Mouse (Mus musculus) midbrain, embryonic 13.5 days (tissue): ENCODE measurements around the gene Ahcyl2. TPM values are rescaled to one million over a fixed set of nuclear protein-coding genes. Genes with fewer than 3 reads are reported as not detected.

Source experiments
- ATAC-seq: fragments of 200-750 bp; cut with Nextera tagmentation; 2 replicates; pipeline ENCODE4 v1.8.0; 2017; ENCODE audit warnings: mild to moderate bottlenecking, moderate TSS enrichment, moderate library complexity
- H3K27ac ChIP-seq: fragments of 300-500 bp; sonication (generic); 2 replicates; pipeline ENCODE4 v1.5.1; 2015; ENCODE audit warnings: inconsistent platforms, mild to moderate bottlenecking, moderate library complexity
- H3K27me3 ChIP-seq: fragments of 300-500 bp; sonication (generic); 2 replicates; pipeline ENCODE4 v1.6.1; 2015; ENCODE audit warnings: mild to moderate bottlenecking, inconsistent platforms
- H3K36me3 ChIP-seq: fragments of 300-500 bp; sonication (generic); 2 replicates; pipeline ENCODE4 v1.6.1; 2015; ENCODE audit warnings: mild to moderate bottlenecking, inconsistent platforms
- H3K4me1 ChIP-seq: fragments of 300-500 bp; sonication (generic); replicated peaks from 2 replicates; pipeline ENCODE4 v1.6.1; 2015; ENCODE audit warnings: inconsistent platforms
- H3K4me2 ChIP-seq: fragments of 300-500 bp; sonication (generic); replicated peaks from 2 replicates; pipeline ENCODE4 v1.6.1; 2015; ENCODE audit warnings: moderate library complexity, mild to moderate bottlenecking, inconsistent platforms
- H3K4me3 ChIP-seq: fragments of 300-500 bp; sonication (generic); replicated peaks from 2 replicates; pipeline ENCODE4 v1.5.1; 2015; ENCODE audit warnings: mild to moderate bottlenecking, inconsistent platforms
- H3K9ac ChIP-seq: fragments of 300-500 bp; sonication (generic); replicated peaks from 2 replicates; pipeline ENCODE4 v1.6.1; 2015; ENCODE audit warnings: mild to moderate bottlenecking, inconsistent platforms
- H3K9me3 ChIP-seq: fragments of 300-500 bp; sonication (generic); 2 replicates; pipeline ENCODE4 v1.6.1; 2016; ENCODE audit warnings: mild to moderate bottlenecking, inconsistent platforms
- WGBS: fragments of 180-500 bp; shearing (Covaris S2); methylation state at CpG from one replicate; pipeline ENCODE4 v1.1.7; 2015; 5-methylcytosine and 5-hydroxymethylcytosine counted together
- polyA plus RNA-seq: library from polyadenylated mRNA; unstranded; fragments of >200 nt; fragmentation: Nextera tagmentation; extraction: Ambion mirVana; gene quantifications from 2 replicates; pipeline ENCODE4 v1.2.1, GENCODE M21; 2015

The Ahcyl2 gene
- polyA plus RNA-seq, 1 experiment from 2014 or later, result 13.1 TPM

DNA sequence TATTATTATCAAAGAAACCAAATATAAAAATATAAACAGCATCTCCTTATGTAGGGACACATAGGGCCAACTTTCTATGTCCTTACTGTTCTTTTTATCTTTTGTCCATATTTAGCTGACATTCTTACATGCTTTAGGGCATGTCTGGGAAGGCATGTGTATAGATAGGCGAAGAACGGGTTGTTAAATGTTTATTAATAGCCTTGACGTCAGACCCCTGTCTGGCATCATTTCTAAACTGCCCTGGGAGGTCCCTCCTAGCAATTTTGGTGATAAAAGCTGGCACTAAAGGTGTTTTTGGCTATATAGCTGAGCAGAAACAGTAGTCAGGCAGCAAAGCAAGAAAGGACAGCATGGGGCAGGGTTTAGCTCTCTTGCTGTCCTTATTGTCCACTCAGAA is 136.5 kb downstream of the Ahcyl2 start:
- Histone ChIP-seq H3K4me3 (no peak overlapping the region), H3K27ac (no peak overlapping the region), H3K27me3 (no peaks in the 10 kb centered on the region), H3K4me2 (no peak overlapping the region), H3K9ac (no peak overlapping the region), H3K36me3 (peaks cover 31% of the 10 kb centered on the region), H3K9me3 (no peaks in the 10 kb centered on the region), H3K4me1 (no peaks in the 10 kb centered on the region)
- no peak for ATAC-seq
- WGBS, result 84% methylated on average over 3 of the region's 3 CpGs

DNA sequence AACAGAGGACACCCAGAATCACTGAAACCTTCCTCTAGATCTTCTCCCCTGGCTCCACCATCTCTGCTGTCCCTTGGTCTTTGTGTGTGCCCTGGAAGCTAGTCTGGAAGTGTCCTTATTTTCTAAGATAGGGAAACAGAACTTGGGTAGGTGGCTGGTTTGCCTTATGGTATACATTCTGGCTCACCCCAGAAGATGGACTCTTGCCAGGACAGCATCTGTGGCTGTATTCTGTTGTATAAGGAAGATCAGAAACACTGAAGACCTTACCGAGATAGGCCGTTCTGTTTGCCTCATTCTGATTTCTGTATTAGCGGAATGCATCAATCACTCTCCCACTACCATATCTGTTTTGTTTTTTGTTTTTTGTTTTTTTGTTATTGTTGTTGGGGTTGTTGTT is 142.8 kb downstream of the Ahcyl2 start:
- Histone ChIP-seq H3K36me3 (peaks cover 15% of the 10 kb centered on the region), H3K4me3 (no peak overlapping the region), H3K27me3 (peaks cover 10% of the 10 kb centered on the region), H3K4me2 (no peak overlapping the region), H3K27ac (no peak overlapping the region), H3K9ac (no peak overlapping the region), H3K4me1 (no peaks in the 10 kb centered on the region), H3K9me3 (no peaks in the 10 kb centered on the region)
- 96% methylated on average over 3 of the region's 3 CpGs for WGBS
- ATAC-seq, result no peak

DNA sequence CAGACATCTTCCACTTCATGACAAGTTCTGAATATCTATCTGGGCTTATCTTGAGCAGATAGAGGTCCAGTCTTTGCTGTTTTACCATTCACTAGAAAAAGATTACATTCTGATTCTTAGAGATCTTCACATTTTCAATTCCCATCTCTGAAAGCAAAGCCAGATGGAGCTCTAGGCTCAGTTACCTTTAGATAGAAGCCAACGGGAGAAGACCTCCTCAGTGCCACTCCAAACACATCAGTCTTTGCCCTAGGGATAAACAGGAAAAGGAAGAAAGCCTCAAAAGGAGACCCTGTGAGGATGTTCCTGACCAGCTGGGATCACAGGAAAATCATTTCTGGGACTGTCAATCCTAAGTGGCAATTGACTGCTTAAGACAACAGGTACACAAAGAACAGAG is 145.9 kb downstream of the Ahcyl2 start:
- Histone ChIP-seq H3K36me3 (peaks cover 7% of the 10 kb centered on the region), H3K4me2 (no peak overlapping the region), H3K27me3 (peaks cover 29% of the 10 kb centered on the region), H3K27ac (no peak overlapping the region), H3K9me3 (no peaks in the 10 kb centered on the region), H3K4me3 (no peak overlapping the region), H3K9ac (no peak overlapping the region), H3K4me1 (peaks cover 9% of the 10 kb centered on the region)
- 52% methylated on average over 1 of the region's 1 CpGs for WGBS
- no peak for ATAC-seq

DNA sequence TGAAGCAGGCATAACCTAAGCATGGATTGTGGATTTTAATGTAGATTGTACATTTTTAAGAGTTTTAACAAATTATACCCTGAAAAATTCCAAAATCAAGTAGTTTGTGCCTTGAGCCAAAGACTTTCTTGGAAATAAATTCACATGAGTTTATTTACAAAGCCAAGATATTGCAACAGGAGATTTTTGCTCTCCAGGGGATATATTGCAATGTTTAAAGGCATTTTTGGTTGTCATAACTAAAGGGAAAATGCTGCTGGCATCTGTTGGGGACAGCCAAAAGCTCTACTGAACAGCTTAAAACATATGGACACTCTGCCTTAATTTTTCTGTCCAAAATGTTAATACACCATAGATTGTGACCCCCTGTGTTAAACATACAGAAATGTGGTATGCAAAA is 146.3 kb downstream of the Ahcyl2 start:
- Histone ChIP-seq H3K4me3 (no peak overlapping the region), H3K4me2 (no peak overlapping the region), H3K36me3 (peaks cover 3% of the 10 kb centered on the region), H3K4me1 (peaks cover 9% of the 10 kb centered on the region), H3K9ac (no peak overlapping the region), H3K27me3 (peaks cover 34% of the 10 kb centered on the region), H3K9me3 (no peaks in the 10 kb centered on the region), H3K27ac (no peak overlapping the region)
- no peak for ATAC-seq

DNA sequence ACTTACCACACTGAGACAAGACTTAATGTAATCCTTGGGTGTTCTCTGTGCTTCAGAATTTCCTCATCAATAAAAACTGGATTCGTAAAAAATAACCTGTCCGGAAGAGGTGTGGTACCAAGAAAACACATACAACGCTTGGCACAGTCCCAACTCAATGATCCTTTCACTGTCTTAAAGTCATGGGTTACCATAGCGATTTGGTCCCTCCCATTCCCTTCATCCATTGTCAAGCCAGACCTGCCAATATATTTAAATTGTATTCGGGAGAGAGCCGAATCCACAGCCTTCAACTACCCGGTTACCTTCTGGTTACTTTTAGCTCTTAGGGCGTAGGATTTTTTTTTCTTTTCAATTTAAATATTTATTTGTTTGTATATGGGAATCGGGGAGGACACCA is 148.0 kb downstream of the Ahcyl2 start:
- no peaks in the 10 kb centered on the region for H3K36me3 ChIP-seq
- H3K27ac ChIP-seq, result no peak overlapping the region
- ATAC-seq, result no peak
- H3K4me2 ChIP-seq, result no peak overlapping the region
- no peaks in the 10 kb centered on the region for H3K9me3 ChIP-seq
- WGBS, result 37% methylated on average over 9 of the region's 9 CpGs
- no peak overlapping the region for H3K9ac ChIP-seq
- peaks cover 35% of the 10 kb centered on the region for H3K27me3 ChIP-seq
- H3K4me1 ChIP-seq, result peaks cover 9% of the 10 kb centered on the region
- no peak overlapping the region for H3K4me3 ChIP-seq

DNA sequence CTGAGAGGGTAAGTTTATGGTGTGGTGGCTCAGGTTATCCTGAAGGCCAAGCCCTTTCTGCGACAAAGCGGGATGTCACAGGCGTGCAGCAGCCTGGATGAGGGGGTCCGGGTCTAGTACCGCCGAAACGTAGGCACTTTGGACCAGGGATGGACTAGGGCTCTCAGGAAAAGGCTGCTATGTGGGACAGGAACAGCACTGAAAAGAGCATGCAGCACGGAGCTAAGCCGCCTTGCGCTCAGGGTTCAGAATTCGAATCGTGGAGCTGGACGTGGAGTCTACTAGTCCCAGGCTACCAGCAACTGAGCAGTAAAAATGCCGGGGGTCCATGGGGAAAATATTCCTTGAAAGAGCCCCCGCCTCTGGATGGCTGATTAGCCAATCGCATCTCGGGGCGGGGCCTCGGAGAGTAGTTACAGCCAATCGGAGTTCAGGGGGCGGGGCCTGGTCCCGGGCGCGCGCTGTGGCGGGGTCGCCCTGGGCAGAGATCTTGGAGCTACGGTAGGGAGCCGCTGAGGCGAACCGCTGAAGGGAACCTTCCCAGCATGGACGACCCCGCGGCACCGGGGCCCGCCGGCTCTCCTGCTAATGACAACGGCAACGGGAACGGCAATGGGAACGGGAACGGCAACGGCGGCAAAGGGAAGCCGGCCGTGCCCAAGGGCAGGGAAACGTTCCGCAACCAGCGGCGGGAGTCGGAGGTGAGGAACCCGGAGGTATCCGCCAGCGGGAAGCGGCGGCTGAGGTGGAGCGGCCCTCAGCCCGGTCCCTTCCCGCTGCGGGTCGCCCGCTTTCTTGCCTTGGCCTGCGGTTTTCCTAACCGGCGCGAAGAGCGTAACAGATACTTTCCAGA is 148.9 kb downstream of the Ahcyl2 start, which contains the start of gene Strip2:
Gene Strip2 (plus strand): TSS at position 483 of the 853 bp plus-strand sequence.
- Histone ChIP-seq H3K4me2 (peak within 1 kb of the TSS; percentile 88), H3K4me3 (peak within 1 kb of the TSS; percentile 66), H3K9me3 (no peaks in the 10 kb centered on the region), H3K27me3 (peaks cover 35% of the 10 kb centered on the region), H3K27ac (no peak within 1 kb of the TSS), H3K9ac (peak within 1 kb of the TSS; percentile 64), H3K36me3 (no peaks in the 10 kb centered on the region), H3K4me1 (peaks cover 9% of the 10 kb centered on the region)
- under 1% methylated on average over 67 of the region's 67 CpGs for WGBS
- ATAC-seq, result peak; percentile 99

DNA sequence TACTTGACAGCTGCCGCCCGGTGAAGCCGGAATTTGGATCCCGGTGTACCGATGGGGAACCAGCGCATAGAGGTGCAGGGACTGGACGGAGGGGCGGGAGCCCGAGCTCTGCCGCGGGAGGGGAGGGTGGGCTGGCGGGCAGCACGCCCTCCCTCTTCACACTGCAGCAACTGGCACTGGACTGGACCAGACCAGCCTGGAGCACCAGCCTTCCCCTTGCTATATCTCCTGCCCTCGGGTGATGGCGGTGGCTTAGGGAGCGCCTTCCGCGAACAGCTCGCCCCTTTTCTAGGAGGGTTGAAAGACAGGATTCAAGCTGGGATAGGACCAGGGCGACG is 149.5 kb downstream of the Ahcyl2 start:
- WGBS, result 1% methylated on average over 21 of the region's 21 CpGs
- H3K27me3 ChIP-seq, result peaks cover 35% of the 10 kb centered on the region
- peak overlapping the region; percentile 66 for H3K4me3 ChIP-seq
- peak overlapping the region; percentile 88 for H3K4me2 ChIP-seq
- peaks cover 9% of the 10 kb centered on the region for H3K4me1 ChIP-seq
- no peaks in the 10 kb centered on the region for H3K9me3 ChIP-seq
- H3K36me3 ChIP-seq, result no peaks in the 10 kb centered on the region
- peak; percentile 87 for ATAC-seq
- H3K27ac ChIP-seq, result no peak overlapping the region
- H3K9ac ChIP-seq, result peak overlapping the region; percentile 64

DNA sequence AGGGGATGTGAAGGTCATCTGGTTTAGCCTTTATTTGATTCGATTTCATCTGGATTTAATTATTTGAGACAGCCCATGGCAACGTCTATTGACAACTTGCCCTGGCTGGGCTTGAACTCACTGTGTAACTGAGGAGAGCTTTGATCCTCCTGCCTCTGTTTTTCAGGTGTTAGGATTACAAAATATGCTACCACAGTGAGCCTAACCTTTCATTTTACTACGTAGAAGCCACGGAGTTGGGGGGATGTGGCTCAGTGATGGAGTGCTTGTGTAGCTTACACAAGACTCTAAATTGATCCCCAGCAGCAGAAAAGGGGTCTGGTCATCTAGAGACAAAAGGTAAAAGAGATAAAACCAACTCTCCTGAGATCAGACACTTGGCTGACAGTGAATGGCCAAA is 150.1 kb downstream of the Ahcyl2 start:
- peak overlapping the region; percentile 88; the same call in 1 of the 2 replicates for H3K4me2 ChIP-seq
- peaks cover 9% of the 10 kb centered on the region for H3K4me1 ChIP-seq
- H3K36me3 ChIP-seq, result no peaks in the 10 kb centered on the region
- ATAC-seq, result no peak
- H3K27ac ChIP-seq, result no peak overlapping the region
- peak overlapping the region; percentile 66 for H3K4me3 ChIP-seq
- H3K9me3 ChIP-seq, result no peaks in the 10 kb centered on the region
- H3K27me3 ChIP-seq, result peaks cover 35% of the 10 kb centered on the region
- 39% methylated on average over 4 of the region's 4 CpGs for WGBS
- no peak overlapping the region for H3K9ac ChIP-seq

DNA sequence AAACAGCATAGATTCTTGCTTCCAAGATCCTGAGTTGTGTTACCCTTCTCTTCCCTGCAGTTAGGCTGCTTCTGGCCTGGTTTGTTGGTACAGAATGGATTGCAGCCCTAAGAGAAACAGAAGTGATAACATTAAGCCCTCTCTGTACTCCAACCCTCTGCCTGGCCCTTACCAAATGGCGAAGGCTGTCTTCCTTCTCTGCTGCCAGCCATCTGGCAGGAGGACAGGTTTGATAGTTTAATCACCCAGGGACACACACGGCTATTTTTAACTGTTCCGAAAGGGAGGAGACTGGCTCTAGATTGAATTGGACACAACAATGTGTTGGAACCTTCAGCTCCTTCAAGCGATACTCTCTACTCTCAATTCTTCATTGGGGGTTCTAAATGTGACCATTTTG is 155.7 kb downstream of the Ahcyl2 start:
- Histone ChIP-seq H3K4me2 (no peak overlapping the region), H3K4me3 (no peak overlapping the region), H3K9me3 (no peaks in the 10 kb centered on the region), H3K27me3 (peaks cover 7% of the 10 kb centered on the region), H3K36me3 (no peaks in the 10 kb centered on the region), H3K4me1 (0 out of 2 replicates have a peak, but pooled peaks cover 5% of the 10 kb centered on the region), H3K9ac (no peak overlapping the region), H3K27ac (no peak overlapping the region)
- no peak for ATAC-seq
- WGBS, result 81% methylated on average over 4 of the region's 4 CpGs

DNA sequence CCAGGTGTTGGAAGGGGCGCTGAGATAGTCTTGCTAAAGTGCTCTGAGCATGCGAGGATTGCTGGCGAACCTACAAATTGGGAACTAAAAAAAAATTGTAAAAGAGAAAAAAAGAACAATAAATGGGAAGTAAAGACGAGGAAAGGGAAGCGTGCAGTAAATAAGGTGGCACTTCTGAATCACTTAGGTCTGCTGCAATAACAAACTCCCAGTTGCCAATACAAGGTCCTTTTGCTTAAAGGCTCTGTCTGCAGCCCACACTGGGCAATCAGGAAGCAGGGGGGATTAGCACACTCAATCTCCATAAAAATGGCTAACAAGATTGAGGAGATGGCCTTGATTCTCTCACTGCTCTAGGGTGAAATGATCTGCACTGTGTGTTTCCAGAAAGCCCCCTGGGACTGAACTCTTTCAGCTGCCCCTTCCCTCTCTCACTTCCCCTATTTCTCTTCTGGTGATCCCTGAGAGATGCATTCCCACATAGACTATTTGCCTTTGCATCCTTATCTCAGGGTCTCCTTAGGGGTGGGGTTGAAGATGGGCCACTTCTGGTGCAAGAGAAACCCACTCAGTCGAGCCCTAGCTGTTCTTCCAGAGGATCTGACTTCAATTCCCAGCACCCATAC is 157.9 kb downstream of the Ahcyl2 start:
- no peak overlapping the region for H3K9ac ChIP-seq
- WGBS, result 73% methylated on average over 6 of the region's 6 CpGs
- H3K9me3 ChIP-seq, result no peaks in the 10 kb centered on the region
- no peak overlapping the region for H3K27ac ChIP-seq
- H3K4me3 ChIP-seq, result no peak overlapping the region
- no peak overlapping the region for H3K4me2 ChIP-seq
- no peaks in the 10 kb centered on the region for H3K27me3 ChIP-seq
- no peaks in the 10 kb centered on the region for H3K36me3 ChIP-seq
- no peak for ATAC-seq
- H3K4me1 ChIP-seq, result 0 out of 2 replicates have a peak, but pooled peaks cover 5% of the 10 kb centered on the region

DNA sequence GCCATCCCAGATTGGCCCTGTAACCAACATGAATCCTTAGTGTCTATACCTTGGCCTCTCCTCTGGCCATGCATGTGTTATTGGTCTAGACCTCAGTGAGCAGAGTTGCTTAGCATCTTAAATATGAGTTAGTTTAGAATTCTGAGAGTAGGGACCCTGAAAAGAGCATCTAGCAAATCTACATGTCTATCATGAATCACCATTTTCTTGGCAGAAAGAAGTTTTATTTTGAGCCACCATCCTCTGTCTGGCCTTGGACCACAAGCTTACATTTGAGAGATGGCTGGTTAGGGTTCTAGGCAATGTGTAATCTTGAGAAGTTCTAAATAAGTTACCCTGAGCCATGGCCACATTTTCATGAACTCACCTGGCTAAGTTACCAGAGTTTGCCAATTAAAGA is 162.3 kb downstream of the Ahcyl2 start:
- no peak overlapping the region for H3K9ac ChIP-seq
- H3K27ac ChIP-seq, result no peak overlapping the region
- H3K4me3 ChIP-seq, result no peak overlapping the region
- H3K9me3 ChIP-seq, result no peaks in the 10 kb centered on the region
- 0 out of 2 replicates have a peak, but pooled peaks cover 5% of the 10 kb centered on the region for H3K4me1 ChIP-seq
- no peak for ATAC-seq
- no peaks in the 10 kb centered on the region for H3K27me3 ChIP-seq
- no peaks in the 10 kb centered on the region for H3K36me3 ChIP-seq
- H3K4me2 ChIP-seq, result no peak overlapping the region

DNA sequence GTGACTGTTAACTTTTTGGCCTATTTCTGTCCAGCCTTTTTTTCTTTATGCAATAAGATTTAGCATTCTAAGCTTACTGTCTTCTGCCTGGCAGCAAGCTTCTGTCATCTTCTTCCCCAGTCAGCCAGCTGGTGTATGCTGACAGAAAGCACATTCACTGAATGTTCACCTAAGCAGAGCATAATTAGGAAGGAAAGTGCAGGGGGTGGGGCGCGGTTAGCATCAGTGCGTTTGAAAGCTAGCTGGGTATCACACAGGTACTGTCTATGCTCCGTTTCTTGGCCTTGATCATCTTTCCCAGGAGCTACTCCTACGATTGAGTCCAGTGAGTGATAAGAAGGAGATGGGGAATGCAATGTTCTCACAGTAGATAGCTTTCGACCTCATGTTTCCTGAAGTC is 162.9 kb downstream of the Ahcyl2 start:
- Histone ChIP-seq H3K27me3 (no peaks in the 10 kb centered on the region), H3K9ac (no peak overlapping the region), H3K4me2 (no peak overlapping the region), H3K36me3 (no peaks in the 10 kb centered on the region), H3K9me3 (no peaks in the 10 kb centered on the region), H3K4me3 (no peak overlapping the region), H3K4me1 (0 out of 2 replicates have a peak, but pooled peaks cover 4% of the 10 kb centered on the region), H3K27ac (no peak overlapping the region)
- ATAC-seq, result no peak
- 90% methylated on average over 6 of the region's 6 CpGs for WGBS
